Mouse (Mus musculus) megakaryocyte, embryonic 14.5 days (primary cell): Measurements from ENCODE around the gene Zswim5. TPM values are rescaled to one million over a fixed set of nuclear protein-coding genes. Genes with fewer than 3 reads are reported as not detected.

Experiments used
- H3K27me3 ChIP-seq: replicated peaks from 2 replicates; pipeline ENCODE3; 2012; ENCODE audit warnings: inconsistent platforms
- H3K36me3 ChIP-seq: replicated peaks from 2 replicates; pipeline ENCODE3; 2012; ENCODE audit warnings: low read length, inconsistent platforms, mixed read lengths
- H3K4me1 ChIP-seq: 2 replicates; pipeline ENCODE4 v1.6.1; 2012; ENCODE audit warnings: inconsistent platforms
- H3K4me3 ChIP-seq: replicated peaks from 2 replicates; pipeline ENCODE3; 2012; ENCODE audit warnings: moderate library complexity, mild to moderate bottlenecking, inconsistent platforms
- H3K9me3 ChIP-seq: 2 replicates; pipeline ENCODE4 v1.6.1; 2012; ENCODE audit warnings: inconsistent platforms
- FLI1 ChIP-seq: IDR thresholded peaks from 2 replicates; pipeline ENCODE4 v1.6.1; 2012; ENCODE audit warnings: low read length, inconsistent platforms, mixed read lengths
- GATA1 ChIP-seq: IDR thresholded peaks from 3 replicates; pipeline ENCODE4 v1.6.1; 2012; ENCODE audit warnings: mixed read lengths, low read length, inconsistent platforms, borderline replicate concordance
- polyA plus RNA-seq: library from polyadenylated mRNA; stranded (reverse); fragments of >175 nt; gene quantifications from 2 replicates; pipeline ENCODE4 v1.2.3, GENCODE M21; 2012; ENCODE audit warnings: low replicate concordance; ENCODE audit not compliant: insufficient read depth

The Zswim5 gene
- polyA plus RNA-seq, 1 experiment = 0.63 TPM

GRCm38 (mm10) chr4:116910489-116911181 is 33.5 kb downstream of the Zswim5 start:
- peaks cover 57% of the 10 kb centered on the region for H3K4me1 ChIP-seq
- no peak for TF ChIP-seq GATA1
- no peak for TF ChIP-seq FLI1
- H3K36me3 ChIP-seq = no peaks in the 10 kb centered on the region
- no peaks in the 10 kb centered on the region for H3K27me3 ChIP-seq
- H3K9me3 ChIP-seq = no peaks in the 10 kb centered on the region
- no peak overlapping the region for H3K4me3 ChIP-seq

GRCm38 (mm10) chr4:116911202-116911601 is 34.0 kb downstream of the Zswim5 start:
- no peak overlapping the region for H3K4me3 ChIP-seq

GRCm38 (mm10) chr4:116913318-116913717 is 36.1 kb downstream of the Zswim5 start:
- Histone ChIP-seq H3K27me3 (no peaks in the 10 kb centered on the region), H3K36me3 (peaks cover 7% of the 10 kb centered on the region), H3K9me3 (peaks cover 7% of the 10 kb centered on the region), H3K4me1 (peaks cover 45% of the 10 kb centered on the region), H3K4me3 (peak overlapping the region; percentile 88)
- TF ChIP-seq GATA1 (no peak), FLI1 (no peak)

More at GRCm38 (mm10) chr4:116911202-116911601, 34.0 kb downstream of the Zswim5 start:
- H3K27me3 ChIP-seq = no peaks in the 10 kb centered on the region
- H3K4me1 ChIP-seq = peaks cover 51% of the 10 kb centered on the region
- TF ChIP-seq FLI1 (no peak), GATA1 (no peak)
- peaks cover under 1% of the 10 kb centered on the region for H3K36me3 ChIP-seq
- H3K9me3 ChIP-seq = peaks cover under 1% of the 10 kb centered on the region

GRCm38 (mm10) chr4:116928006-116928651 is 51.0 kb downstream of the Zswim5 start:
- peaks cover 8% of the 10 kb centered on the region for H3K4me1 ChIP-seq
- H3K9me3 ChIP-seq = no peaks in the 10 kb centered on the region
- no peaks in the 10 kb centered on the region for H3K27me3 ChIP-seq
- TF ChIP-seq GATA1 = no peak
- TF ChIP-seq FLI1 = no peak
- peak overlapping the region; percentile 46 for H3K4me3 ChIP-seq
- no peaks in the 10 kb centered on the region for H3K36me3 ChIP-seq

GRCm38 (mm10) chr4:116939585-116939984 is 62.4 kb downstream of the Zswim5 start:
- H3K27me3 ChIP-seq = peaks cover 4% of the 10 kb centered on the region
- H3K36me3 ChIP-seq = no peaks in the 10 kb centered on the region
- H3K4me1 ChIP-seq = no peaks in the 10 kb centered on the region
- H3K4me3 ChIP-seq = no peak overlapping the region
- no peak for TF ChIP-seq FLI1
- no peak for TF ChIP-seq GATA1
- no peaks in the 10 kb centered on the region; the same call in 1 of the 2 replicates for H3K9me3 ChIP-seq

- Histone ChIP-seq H3K9me3 (no peaks in the 10 kb centered on the region; the same call in 1 of the 2 replicates), H3K27me3 (peaks cover 4% of the 10 kb centered on the region), H3K4me3 (no peak overlapping the region), H3K4me1 (peaks cover 9% of the 10 kb centered on the region), H3K36me3 (no peaks in the 10 kb centered on the region)
- TF ChIP-seq GATA1 = no peak
- no peak for TF ChIP-seq FLI1
Observed at GRCm38 (mm10) chr4:116942695-116943094, 65.5 kb downstream of the Zswim5 start.

GRCm38 (mm10) chr4:116944055-116944454 is 66.9 kb downstream of the Zswim5 start:
- Histone ChIP-seq H3K4me1 (peaks cover 9% of the 10 kb centered on the region), H3K4me3 (no peak overlapping the region), H3K36me3 (no peaks in the 10 kb centered on the region), H3K27me3 (peaks cover 4% of the 10 kb centered on the region), H3K9me3 (no peaks in the 10 kb centered on the region; the same call in 1 of the 2 replicates)
- TF ChIP-seq FLI1 = no peak
- no peak for TF ChIP-seq GATA1

- no peaks in the 10 kb centered on the region for H3K9me3 ChIP-seq
- H3K36me3 ChIP-seq = no peaks in the 10 kb centered on the region
- H3K4me1 ChIP-seq = no peaks in the 10 kb centered on the region; the same call in 1 of the 2 replicates
- no peak for TF ChIP-seq FLI1
- TF ChIP-seq GATA1 = no peak
- H3K4me3 ChIP-seq = peak overlapping the region; percentile 20
- peaks cover 6% of the 10 kb centered on the region for H3K27me3 ChIP-seq
Observed at GRCm38 (mm10) chr4:116951642-116952041, 74.5 kb downstream of the Zswim5 start.

GRCm38 (mm10) chr4:116954951-116955350 is 77.8 kb downstream of the Zswim5 start:
- TF ChIP-seq FLI1 = no peak
- no peak for TF ChIP-seq GATA1
- H3K9me3 ChIP-seq = no peaks in the 10 kb centered on the region

GRCm38 (mm10) chr4:116976503-116976902 is 99.3 kb downstream of the Zswim5 start:
- Histone ChIP-seq H3K36me3 (no peaks in the 10 kb centered on the region), H3K4me3 (no peak overlapping the region), H3K9me3 (no peaks in the 10 kb centered on the region), H3K27me3 (peaks cover 9% of the 10 kb centered on the region), H3K4me1 (peaks cover 5% of the 10 kb centered on the region; the same call in 1 of the 2 replicates)
- TF ChIP-seq GATA1 = no peak
- no peak for TF ChIP-seq FLI1

More at GRCm38 (mm10) chr4:116954951-116955350, 77.8 kb downstream of the Zswim5 start:
- H3K27me3 ChIP-seq = peaks cover 9% of the 10 kb centered on the region
- H3K4me1 ChIP-seq = peaks cover 2% of the 10 kb centered on the region; the same call in 1 of the 2 replicates
- no peaks in the 10 kb centered on the region for H3K36me3 ChIP-seq
- H3K4me3 ChIP-seq = no peak overlapping the region
